Mouse (Mus musculus) neural tube, embryonic 15.5 days (tissue): ENCODE measurements around the gene Ppp1r35. TPM values are rescaled to one million over a fixed set of nuclear protein-coding genes. Genes with fewer than 3 reads are reported as not detected.

Source experiments
- ATAC-seq: fragments of 200-750 bp; cut with Nextera tagmentation; 2 replicates; pipeline ENCODE4 v1.8.0; 2017; ENCODE audit warnings: mild to moderate bottlenecking, moderate TSS enrichment, moderate library complexity; ENCODE audit not compliant: low FRiP score
- H3K27ac ChIP-seq: fragments of 300-500 bp; sonication (generic); replicated peaks from 2 replicates; pipeline ENCODE4 v1.5.1; 2015; ENCODE audit warnings: mild to moderate bottlenecking, inconsistent platforms
- H3K27me3 ChIP-seq: fragments of 300-500 bp; sonication (generic); replicated peaks from 2 replicates; pipeline ENCODE4 v1.6.1; 2015; ENCODE audit warnings: inconsistent platforms
- H3K36me3 ChIP-seq: fragments of 300-500 bp; sonication (generic); 2 replicates; pipeline ENCODE4 v1.6.1; 2015; ENCODE audit warnings: inconsistent platforms
- H3K4me1 ChIP-seq: fragments of 300-500 bp; sonication (generic); 2 replicates; pipeline ENCODE4 v1.6.1; 2015; ENCODE audit warnings: inconsistent platforms
- H3K4me2 ChIP-seq: fragments of 300-500 bp; sonication (generic); 2 replicates; pipeline ENCODE4 v1.6.1; 2015; ENCODE audit warnings: inconsistent platforms, mild to moderate bottlenecking, moderate library complexity
- H3K4me3 ChIP-seq: fragments of 300-500 bp; sonication (generic); replicated peaks from 2 replicates; pipeline ENCODE4 v1.5.1; 2015; ENCODE audit warnings: mild to moderate bottlenecking, inconsistent platforms
- H3K9ac ChIP-seq: fragments of 300-500 bp; sonication (generic); replicated peaks from 2 replicates; pipeline ENCODE4 v1.6.1; 2015; ENCODE audit warnings: mild to moderate bottlenecking, inconsistent platforms
- H3K9me3 ChIP-seq: fragments of 300-500 bp; sonication (generic); replicated peaks from 2 replicates; pipeline ENCODE4 v1.6.1; 2016; ENCODE audit warnings: inconsistent platforms
- WGBS: fragments of 180-500 bp; shearing (Covaris S2); methylation state at CpG from one replicate; pipeline ENCODE4 v1.1.7; 2015; ENCODE audit warnings: mixed read lengths; 5-methylcytosine and 5-hydroxymethylcytosine counted together
- polyA plus RNA-seq: library from polyadenylated mRNA; unstranded; fragments of >200 nt; fragmentation: Nextera tagmentation; extraction: Ambion mirVana; gene quantifications from 2 replicates; pipeline ENCODE4 v1.2.1, GENCODE M21; 2015

Gene Ppp1r35
- polyA plus RNA-seq, 1 experiment from 2014 or later, result 42.3 TPM

GRCm38 (mm10) chr5:137755425-137755824, 23.2 kb upstream of the Ppp1r35 start:
- H3K9ac ChIP-seq, result no peak overlapping the region
- no peak for ATAC-seq
- 79% methylated on average over 5 of the region's 5 CpGs for WGBS

DNA sequence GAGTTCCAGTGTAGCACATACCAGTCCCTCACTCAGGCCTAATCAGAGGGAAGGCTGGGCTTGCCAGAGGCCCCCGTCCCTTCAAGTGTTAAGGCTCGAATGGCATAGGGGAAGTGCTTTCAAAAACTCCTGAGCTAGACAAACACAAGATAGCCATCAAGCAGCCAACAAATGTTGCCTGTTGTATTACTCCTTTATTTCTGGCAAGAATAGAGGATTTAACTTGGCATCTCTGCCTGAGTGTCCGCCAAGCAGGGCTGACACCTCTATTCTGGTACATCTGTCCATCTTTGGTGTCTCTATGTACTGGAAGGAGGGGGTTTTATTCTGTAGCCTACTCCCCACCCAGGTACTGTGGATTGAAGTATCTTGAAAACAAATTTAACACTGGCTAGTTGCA, 22.5 kb upstream of the Ppp1r35 start:
- peak overlapping the region; percentile 56; the same call in 1 of the 2 replicates for H3K27ac ChIP-seq
- H3K9me3 ChIP-seq, result no peaks in the 10 kb centered on the region
- ATAC-seq, result no peak
- peaks cover 24% of the 10 kb centered on the region for H3K36me3 ChIP-seq
- WGBS, result 76% methylated on average over 3 of the region's 3 CpGs
- H3K27me3 ChIP-seq, result no peaks in the 10 kb centered on the region
- H3K4me3 ChIP-seq, result no peak overlapping the region
- no peak overlapping the region for H3K4me2 ChIP-seq
- H3K9ac ChIP-seq, result no peak overlapping the region
- H3K4me1 ChIP-seq, result peaks cover 27% of the 10 kb centered on the region

More at GRCm38 (mm10) chr5:137755425-137755824, 23.2 kb upstream of the Ppp1r35 start:
- Histone ChIP-seq H3K4me3 (no peak overlapping the region), H3K27ac (no peak overlapping the region), H3K36me3 (peaks cover 25% of the 10 kb centered on the region), H3K4me2 (no peak overlapping the region), H3K4me1 (peaks cover 27% of the 10 kb centered on the region), H3K9me3 (no peaks in the 10 kb centered on the region), H3K27me3 (no peaks in the 10 kb centered on the region)

DNA sequence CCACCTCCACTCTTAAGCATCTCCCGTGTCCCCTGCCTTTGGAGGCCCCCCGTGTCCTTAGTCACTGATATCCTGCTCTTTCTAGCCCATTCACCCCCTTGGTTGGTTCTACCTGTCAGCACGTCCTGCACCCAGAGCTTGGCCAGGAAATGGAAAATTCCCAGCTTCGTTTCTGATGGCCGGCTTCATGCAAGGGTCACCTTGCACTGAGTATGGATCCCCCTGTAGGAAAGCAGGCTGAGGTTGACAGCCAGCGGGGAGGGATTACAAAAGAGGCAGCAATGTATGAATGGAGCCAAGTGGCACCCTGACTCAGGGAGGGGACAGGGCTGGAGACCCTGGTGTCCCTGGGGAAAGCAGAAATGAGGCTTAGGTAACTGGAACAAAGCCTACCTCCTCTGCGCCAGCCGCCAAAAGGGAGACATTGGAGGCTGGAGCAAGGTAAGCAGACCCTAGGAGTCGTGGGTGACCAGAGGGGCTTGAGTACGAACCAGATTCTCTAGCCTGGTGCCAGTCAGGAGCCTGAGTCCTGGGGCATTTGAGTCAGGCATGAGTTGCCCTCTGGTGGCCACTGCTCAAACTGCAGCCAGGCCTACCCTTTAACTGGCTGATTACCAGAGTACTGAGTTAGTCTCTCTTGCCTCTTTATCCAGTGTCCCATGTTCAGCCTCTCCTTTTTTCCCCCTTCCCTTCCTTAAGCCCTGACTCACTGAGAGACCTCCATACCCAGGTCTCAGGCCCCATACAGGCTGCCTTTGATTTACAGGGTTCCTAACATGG, 21.6 kb upstream of the Ppp1r35 start:
- peaks cover 15% of the 10 kb centered on the region for H3K36me3 ChIP-seq
- WGBS, result 47% methylated on average over 10 of the region's 10 CpGs

GRCm38 (mm10) chr5:137757887-137758286, 20.8 kb upstream of the Ppp1r35 start:
- Histone ChIP-seq H3K9me3 (no peaks in the 10 kb centered on the region), H3K36me3 (peaks cover 12% of the 10 kb centered on the region; the same call in 1 of the 2 replicates), H3K9ac (peak overlapping the region; percentile 30), H3K4me2 (peak overlapping the region; percentile 44), H3K4me3 (peak overlapping the region; percentile 18; the same call in 1 of the 2 replicates), H3K27me3 (no peaks in the 10 kb centered on the region), H3K4me1 (peaks cover 27% of the 10 kb centered on the region), H3K27ac (peak overlapping the region; percentile 80)
- peak; percentile 74 for ATAC-seq
- WGBS, result 41% methylated on average over 6 of the region's 6 CpGs

More for the DNA sequence above, 21.6 kb upstream of the Ppp1r35 start:
- H3K9me3 ChIP-seq, result no peaks in the 10 kb centered on the region
- ATAC-seq, result peak; percentile 42; the same call in 1 of the 2 replicates
- no peak overlapping the region for H3K4me3 ChIP-seq
- peak overlapping the region; percentile 22; the same call in 1 of the 2 replicates for H3K4me2 ChIP-seq
- no peaks in the 10 kb centered on the region for H3K27me3 ChIP-seq
- H3K9ac ChIP-seq, result no peak overlapping the region; the same call in 1 of the 2 replicates
- peak overlapping the region; percentile 80 for H3K27ac ChIP-seq
- peaks cover 27% of the 10 kb centered on the region for H3K4me1 ChIP-seq

DNA sequence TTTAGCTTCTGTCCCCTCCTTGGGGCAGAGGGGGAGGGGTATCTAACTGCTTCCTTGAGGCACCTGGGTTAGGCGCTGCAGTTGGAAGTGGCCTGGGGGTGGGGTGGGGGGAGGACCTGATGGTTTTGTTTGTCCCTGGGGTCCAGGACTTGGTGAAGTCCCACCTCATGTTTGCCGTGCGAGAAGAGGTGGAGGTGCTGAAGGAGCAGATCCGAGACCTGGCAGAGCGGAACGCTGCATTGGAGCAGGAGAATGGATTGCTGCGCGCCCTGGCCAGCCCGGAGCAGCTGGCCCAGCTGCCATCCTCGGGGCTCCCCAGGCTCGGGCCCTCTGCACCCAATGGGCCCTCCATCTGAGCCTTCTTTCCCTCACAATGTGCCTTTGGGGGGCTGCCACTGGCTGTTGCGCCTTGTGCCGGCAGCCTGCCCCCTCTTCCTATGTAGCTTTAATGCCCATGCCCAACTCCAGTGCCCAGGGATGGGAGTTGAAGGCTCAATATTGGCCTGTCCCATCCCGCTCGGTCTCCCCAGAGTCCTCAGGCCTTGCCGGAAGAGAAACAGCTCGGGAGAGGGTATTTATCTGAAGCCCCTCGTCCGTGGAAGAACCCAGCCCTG, 19.6 kb upstream of the Ppp1r35 start:
- peaks cover 11% of the 10 kb centered on the region; the same call in 1 of the 2 replicates for H3K36me3 ChIP-seq
- ATAC-seq, result no peak
- peak overlapping the region; percentile 80 for H3K27ac ChIP-seq
- H3K9me3 ChIP-seq, result no peaks in the 10 kb centered on the region
- peak overlapping the region; percentile 44 for H3K4me2 ChIP-seq
- no peaks in the 10 kb centered on the region for H3K27me3 ChIP-seq
- H3K4me3 ChIP-seq, result peak overlapping the region; percentile 18; the same call in 1 of the 2 replicates
- H3K9ac ChIP-seq, result peak overlapping the region; percentile 30; the same call in 1 of the 2 replicates
- H3K4me1 ChIP-seq, result peaks cover 27% of the 10 kb centered on the region
- WGBS, result 84% methylated on average over 19 of the region's 19 CpGs

DNA sequence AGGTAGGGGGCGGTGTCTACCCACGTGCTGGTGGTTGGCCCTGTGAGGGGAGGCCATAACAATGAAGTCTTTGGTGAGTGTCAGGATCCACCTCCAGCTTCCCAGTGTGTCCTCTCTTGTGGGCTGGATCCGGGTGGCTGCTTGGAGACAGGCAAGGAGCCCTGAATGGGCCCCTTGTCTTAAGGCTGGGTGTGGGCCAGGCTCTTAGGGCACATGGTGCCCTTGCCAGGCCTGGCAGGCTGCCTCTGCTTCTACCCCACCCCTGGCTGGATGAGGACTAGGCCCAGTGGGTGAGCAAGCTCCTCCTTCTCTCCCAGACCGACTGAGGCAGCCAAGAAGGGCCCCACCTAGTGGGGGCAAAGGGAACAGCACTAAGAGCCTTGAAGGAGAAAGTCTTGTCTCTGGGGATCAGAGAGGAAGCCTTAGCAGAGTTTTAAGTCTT, 18.7 kb upstream of the Ppp1r35 start:
- H3K27me3 ChIP-seq, result no peaks in the 10 kb centered on the region
- no peaks in the 10 kb centered on the region for H3K9me3 ChIP-seq
- peak overlapping the region; percentile 80 for H3K27ac ChIP-seq
- 36% methylated on average over 4 of the region's 4 CpGs for WGBS
- no peak overlapping the region for H3K4me3 ChIP-seq
- peaks cover 27% of the 10 kb centered on the region for H3K4me1 ChIP-seq
- H3K9ac ChIP-seq, result no peak overlapping the region
- H3K4me2 ChIP-seq, result no peak overlapping the region
- H3K36me3 ChIP-seq, result peaks cover 7% of the 10 kb centered on the region; the same call in 1 of the 2 replicates
- ATAC-seq, result peak; percentile 75

DNA sequence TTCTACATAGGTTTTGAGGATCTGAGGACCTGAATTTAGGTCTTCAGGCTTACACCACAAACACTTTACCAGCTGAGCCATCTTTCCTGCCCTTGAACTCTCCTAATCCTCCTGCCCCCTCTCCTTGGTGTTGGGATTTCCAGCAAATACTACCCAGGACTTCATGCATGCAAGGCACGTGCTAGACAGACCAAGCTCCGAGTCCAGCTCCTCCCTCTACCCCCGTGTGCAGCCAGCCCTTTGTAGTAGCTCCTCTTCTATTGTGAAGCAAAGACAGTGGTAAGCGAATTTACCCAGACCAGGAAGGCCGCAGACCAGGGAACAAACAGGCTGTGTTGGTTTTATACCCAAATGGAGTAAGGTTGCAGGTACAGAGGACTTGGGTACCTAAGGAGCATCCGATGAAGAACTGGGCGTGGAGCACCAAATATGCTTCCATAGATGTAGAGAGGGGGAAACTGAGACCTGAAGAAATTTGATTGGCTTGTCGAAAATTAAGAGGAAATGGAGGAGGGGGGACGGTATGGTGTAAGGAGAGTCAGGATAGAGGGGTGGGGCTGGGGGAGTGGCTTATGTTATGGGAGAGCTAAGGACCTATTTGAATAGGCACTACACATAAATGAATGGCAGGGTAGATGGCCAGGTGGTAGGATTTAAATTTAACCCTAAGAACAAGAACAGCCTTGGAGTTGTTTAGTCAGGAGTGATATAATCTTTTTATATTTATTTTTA, 13.9 kb upstream of the Ppp1r35 start:
- no peak for ATAC-seq
- 51% methylated on average over 9 of the region's 9 CpGs for WGBS
- no peaks in the 10 kb centered on the region for H3K9me3 ChIP-seq

GRCm38 (mm10) chr5:137766270-137766669, 12.4 kb upstream of the Ppp1r35 start:
- no peaks in the 10 kb centered on the region for H3K36me3 ChIP-seq
- 62% methylated on average over 3 of the region's 3 CpGs for WGBS
- H3K27ac ChIP-seq, result no peak overlapping the region
- no peak overlapping the region for H3K9ac ChIP-seq
- H3K9me3 ChIP-seq, result no peaks in the 10 kb centered on the region
- H3K4me1 ChIP-seq, result no peaks in the 10 kb centered on the region
- H3K4me2 ChIP-seq, result no peak overlapping the region
- H3K4me3 ChIP-seq, result no peak overlapping the region
- ATAC-seq, result no peak
- H3K27me3 ChIP-seq, result no peaks in the 10 kb centered on the region

More for the DNA sequence above, 13.9 kb upstream of the Ppp1r35 start:
- H3K36me3 ChIP-seq, result no peaks in the 10 kb centered on the region
- H3K27me3 ChIP-seq, result no peaks in the 10 kb centered on the region
- no peak overlapping the region for H3K27ac ChIP-seq
- H3K9ac ChIP-seq, result no peak overlapping the region
- H3K4me2 ChIP-seq, result no peak overlapping the region
- H3K4me3 ChIP-seq, result no peak overlapping the region
- no peaks in the 10 kb centered on the region for H3K4me1 ChIP-seq

- H3K9ac ChIP-seq, result no peak overlapping the region
- H3K27ac ChIP-seq, result no peak overlapping the region
- WGBS, result 23% methylated on average over 1 of the region's 1 CpGs
- H3K4me2 ChIP-seq, result no peak overlapping the region
- ATAC-seq, result no peak
- H3K4me3 ChIP-seq, result no peak overlapping the region
- no peaks in the 10 kb centered on the region for H3K4me1 ChIP-seq
- H3K36me3 ChIP-seq, result no peaks in the 10 kb centered on the region
- H3K27me3 ChIP-seq, result no peaks in the 10 kb centered on the region
- H3K9me3 ChIP-seq, result no peaks in the 10 kb centered on the region
Measured at GRCm38 (mm10) chr5:137768475-137768874, 10.2 kb upstream of the Ppp1r35 start.

DNA sequence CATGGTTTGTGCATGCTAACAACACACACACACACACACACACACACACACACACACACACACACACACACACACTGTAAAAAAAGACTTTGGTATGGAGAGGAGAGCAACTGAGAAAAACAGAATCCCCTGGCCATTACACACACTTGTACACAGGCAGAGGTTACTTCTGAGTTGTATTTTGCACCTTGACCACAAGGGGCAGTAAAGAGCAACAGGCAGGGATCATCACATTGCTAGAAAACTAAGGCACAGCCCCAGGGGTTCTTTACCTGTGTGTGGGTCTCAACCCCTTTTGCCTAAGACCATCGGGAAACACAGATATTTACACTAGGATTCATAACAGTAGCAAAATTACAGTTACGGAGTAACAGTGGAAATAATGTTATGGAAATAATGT, 7.9 kb upstream of the Ppp1r35 start:
- no peak overlapping the region for H3K4me3 ChIP-seq
- no peaks in the 10 kb centered on the region for H3K27me3 ChIP-seq
- H3K4me1 ChIP-seq, result no peaks in the 10 kb centered on the region
- H3K4me2 ChIP-seq, result no peak overlapping the region
- H3K36me3 ChIP-seq, result no peaks in the 10 kb centered on the region
- 52% methylated on average over 2 of the region's 2 CpGs for WGBS
- no peak overlapping the region for H3K27ac ChIP-seq
- ATAC-seq, result no peak
- no peak overlapping the region for H3K9ac ChIP-seq
- H3K9me3 ChIP-seq, result no peaks in the 10 kb centered on the region

DNA sequence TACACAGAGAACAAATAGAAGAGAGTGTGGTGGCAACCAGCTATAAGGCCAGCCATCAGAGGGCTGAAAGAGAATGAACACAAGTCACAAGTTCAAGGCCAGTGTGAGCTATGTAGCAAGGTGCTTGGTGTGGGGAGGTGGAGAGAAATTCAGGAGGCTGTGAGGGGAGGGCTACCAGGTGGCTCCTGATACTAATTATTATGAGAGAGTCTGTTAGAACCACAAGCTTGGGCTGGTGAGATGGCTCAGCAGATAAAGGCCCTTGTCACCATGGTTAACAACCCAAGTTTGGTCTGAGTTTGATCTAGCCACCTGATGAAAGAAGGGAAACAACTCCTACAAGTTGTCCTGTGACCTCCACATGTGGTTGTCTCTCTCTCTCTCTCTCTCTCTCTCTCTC, 5.9 kb upstream of the Ppp1r35 start:
- no peaks in the 10 kb centered on the region for H3K36me3 ChIP-seq
- H3K27ac ChIP-seq, result no peak overlapping the region
- ATAC-seq, result no peak
- H3K9ac ChIP-seq, result no peak overlapping the region
- H3K4me3 ChIP-seq, result no peak overlapping the region
- H3K4me1 ChIP-seq, result 0 out of 2 replicates have a peak, but pooled peaks cover 2% of the 10 kb centered on the region
- H3K4me2 ChIP-seq, result no peak overlapping the region
- no peaks in the 10 kb centered on the region for H3K27me3 ChIP-seq
- no peaks in the 10 kb centered on the region for H3K9me3 ChIP-seq
